Comparison of ENCODE assay signal across 28 mouse cellular contexts in genomic region chr15:98546843-98547242, GRCm38 (mm10). TPM values are rescaled to one million over a fixed set of nuclear protein-coding genes. Genes with fewer than 3 reads are reported as not detected.
DNase-seq lines count a peak whose midpoint lies in the region; TF ChIP-seq lines count a peak whose summit lies in the region.
"Had no signal": no experiment of that assay in that cellular context is flagged by ENCODE, and none has a peak within 500 bp of the region (broad histone marks: within the 10 kb centered on the region; RNA-seq: fewer than 3 reads in every experiment).

No protein-coding gene starts in this region.

- H3K27me3 ChIP-seq in CH12.LX (replicated peaks) (no peaks in the 10 kb centered on the region), MEL (ENCODE audit: control insufficient read depth in 1 of 2, insufficient read depth in 2 of 2, low read length in 2 of 2) (no peaks in the 10 kb centered on the region)
- H3K27me3 ChIP-seq: embryonic facial prominence, embryonic 13.5 days; embryonic facial prominence, embryonic 15.5 days; forebrain, embryonic 12.5 days had no signal

- TF ChIP-seq CTCF in CH12.LX (conservative IDR thresholded peaks at IDR 0.05 in 1 of 2, IDR thresholded peaks at IDR 0.05 in 1 of 2; ENCODE audit: low read depth in 2 of 2, low read length in 2 of 2): no peak
- no peak for TF ChIP-seq CTCF in MEL (IDR thresholded peaks at IDR 0.05 in 2 of 3, conservative IDR thresholded peaks at IDR 0.05 in 1 of 3; ENCODE audit: control insufficient read depth in 1 of 3, insufficient read depth in 1 of 3, low read depth in 2 of 3, low read length in 3 of 3, poor library complexity in 1 of 3, severe bottlenecking in 1 of 3)

- H3K9ac ChIP-seq in CH12.LX (ENCODE audit: insufficient read depth, low read depth) (no peak overlapping the region), MEL (ENCODE audit: control insufficient read depth, low read depth, low read length, poor library complexity, severe bottlenecking) (no peak overlapping the region)
- H3K9ac ChIP-seq: embryonic facial prominence, embryonic 13.5 days; embryonic facial prominence, embryonic 15.5 days; forebrain, embryonic 12.5 days had no signal

- H3K36me3 ChIP-seq in CH12.LX (replicated peaks in 1 of 2; ENCODE audit: control insufficient read depth in 1 of 2, insufficient read depth in 1 of 2, low read length in 1 of 2) (peaks cover 72 to 94% of the 10 kb centered on the region in 2 experiments), MEL (ENCODE audit: control insufficient read depth in 1 of 2, insufficient read depth in 2 of 2, low read length in 2 of 2) (peaks cover 0 to 74% of the 10 kb centered on the region in 2 experiments; a peak in 2 of 4 replicates)

- H3K4me1 ChIP-seq in CH12.LX (ENCODE audit: control insufficient read depth in 1 of 2, insufficient read depth in 2 of 2) (no peaks in the 10 kb centered on the region), MEL (ENCODE audit: control insufficient read depth in 1 of 2, insufficient read depth in 2 of 2, low read length in 2 of 2) (peaks cover 0 to 3% of the 10 kb centered on the region in 2 experiments; a peak in 3 of 4 replicates)
- H3K4me1 ChIP-seq: embryonic facial prominence, embryonic 13.5 days; embryonic facial prominence, embryonic 15.5 days; forebrain, embryonic 12.5 days had no signal

- H3K4me3 ChIP-seq in CH12.LX (replicated peaks in 1 of 3; ENCODE audit: low read depth in 2 of 3, low read length in 2 of 3, poor library complexity in 1 of 3): no peak overlapping the region
- no peak overlapping the region for H3K4me3 ChIP-seq in MEL (ENCODE audit: control insufficient read depth in 1 of 2, insufficient read depth in 1 of 2, low read depth in 2 of 2, low read length in 2 of 2)
- H3K4me3 ChIP-seq: embryonic facial prominence, embryonic 13.5 days; embryonic facial prominence, embryonic 15.5 days; erythroblast, embryonic 14.5 days; forebrain, embryonic 10.5 days; forebrain, embryonic 12.5 days had no signal

- TF ChIP-seq POLR2A in CH12.LX (IDR thresholded peaks at IDR 0.05; ENCODE audit: low read depth, low read length) (no peak), MEL (IDR thresholded peaks at IDR 0.05; ENCODE audit: control insufficient read depth in 1 of 2, insufficient read depth in 1 of 2, low read depth in 1 of 2, low read length in 2 of 2, poor library complexity in 1 of 2) (no peak)

- dilution Hi-C loops in CH12.LX (cut with MboI; ENCODE audit: extremely low pct_ligation_motif_present, extremely low pct_unique_long_range_greater_than_20kb, low sequenced_read_pairs): no loop called here

- H3K27ac ChIP-seq in CH12.LX (ENCODE audit: insufficient read depth, low read depth): no peak overlapping the region
- H3K27ac ChIP-seq in MEL (ENCODE audit: control insufficient read depth, low read depth, low read length): no peak overlapping the region
- H3K27ac ChIP-seq: embryonic facial prominence, embryonic 13.5 days; embryonic facial prominence, embryonic 15.5 days; forebrain, embryonic 10.5 days; forebrain, embryonic 12.5 days had no signal

- H3K9me3 ChIP-seq in CH12.LX (replicated peaks; ENCODE audit: low read length) (no peaks in the 10 kb centered on the region), MEL (replicated peaks; ENCODE audit: insufficient read depth, low read length) (no peaks in the 10 kb centered on the region)
- H3K9me3 ChIP-seq: embryonic facial prominence, embryonic 13.5 days; embryonic facial prominence, embryonic 15.5 days; forebrain, embryonic 10.5 days; forebrain, embryonic 12.5 days; G1E had no signal

- H3K79me2 ChIP-seq in CH12.LX (replicated peaks; ENCODE audit: control insufficient read depth, extremely low read depth, insufficient read depth, poor library complexity, severe bottlenecking): peaks cover 7% of the 10 kb centered on the region; the same call in 1 of the 2 replicates
- H3K79me2 ChIP-seq in MEL (ENCODE audit: control insufficient read depth, insufficient read depth, low read length, poor library complexity): peaks cover 2% of the 10 kb centered on the region

- H3K4me2 ChIP-seq in CH12.LX (ENCODE audit: insufficient read depth, low read depth, poor library complexity, severe bottlenecking): no peak overlapping the region
- H3K4me2 ChIP-seq: embryonic facial prominence, embryonic 13.5 days; embryonic facial prominence, embryonic 15.5 days; forebrain, embryonic 12.5 days had no signal

- peak; percentile 49 for DNase-seq in heart, adult 11 months
- no peak for DNase-seq in heart, adult 18-20 months
- DNase-seq in CH12.LX (ENCODE audit: extremely low read depth): no peak
- no peak for DNase-seq in MEL (ENCODE audit: low read depth, low spot score)
- DNase-seq in urinary bladder, adult 2 months (ENCODE audit: low spot score): no peak
- DNase-seq: adrenal gland, adult 2 months; adrenal gland, postnatal 10 days; adrenal gland, postnatal 25 days; B cell, adult 2 months; cerebellum, adult 11 months; cerebellum, adult 18-20 months; cerebellum, adult 8-10 months; cerebellum, adult 9-11 months; cerebellum, postnatal 14 days; embryo, embryonic 11 days had no signal

- no peak for TF ChIP-seq EP300 in CH12.LX (IDR thresholded peaks at IDR 0.05; ENCODE audit: low read length)
- TF ChIP-seq EP300 in MEL (IDR thresholded peaks at IDR 0.05; ENCODE audit: low read depth in 1 of 2, low read length in 2 of 2): no peak

- TF ChIP-seq RAD21 in CH12.LX (IDR thresholded peaks at IDR 0.05; ENCODE audit: low read depth, low read length) (no peak), MEL (IDR thresholded peaks at IDR 0.05; ENCODE audit: low read depth, low read length) (no peak)

- in situ Hi-C loops in CH12.LX (cut with MboI; ENCODE audit: low pct_ligation_motif_present, low pct_unique_long_range_greater_than_20kb, low sequenced_read_pairs): no loop called here

TF ChIP-seq in CH12.LX, 34 proteins besides CTCF, POLR2A, EP300 and RAD21:
- TF ChIP-seq GABPA (IDR thresholded peaks at IDR 0.05; ENCODE audit: insufficient replicate concordance, low read depth, low read length) (no peak), MAFK (IDR thresholded peaks at IDR 0.05; ENCODE audit: insufficient replicate concordance, low read length) (peak; percentile 85)

TF ChIP-seq in MEL, 35 proteins besides CTCF, POLR2A, EP300 and RAD21:
- peak; percentile 74 for TF ChIP-seq MAFK (IDR thresholded peaks at IDR 0.05; ENCODE audit: borderline replicate concordance, low read depth, low read length)
- TF ChIP-seq ZNF384 (IDR thresholded peaks at IDR 0.05; ENCODE audit: low read depth, low read length): no peak

RNA-seq across cellular contexts. Expression of gene Kansl2, which starts 12.8 kb away (rescaled TPM):
- total RNA-seq in heart, adult 18-20 months (2021): 10 to 100 TPM; 73.5 to 85.8 TPM
- total RNA-seq in CH12.LX (2012; rRNA removed): 59.6 and 84.7 TPM in 2 replicates
- 101 and 103 TPM in 2 replicates for total RNA-seq in CH12.LX (2014; rRNA removed)
- polyA plus RNA-seq in CH12.LX (2012; ENCODE audit: insufficient read length, low read depth): 111 and 125 TPM in 2 replicates
- total RNA-seq in MEL (2012; rRNA removed): 150 and 157 TPM in 2 replicates
- 100 to 1,000 TPM in 1 of 2 experiments, not detected in 1; 170 TPM for polyA plus RNA-seq in MEL (2012; ENCODE audit: insufficient read depth in 1 of 2, insufficient read length in 2 of 2, low read depth in 1 of 2, low replicate concordance in 2 of 2, missing spikeins in 1 of 2)
- 38.2 and 42.7 TPM in 2 replicates for polyA plus RNA-seq in urinary bladder, adult 2 months (2012; rRNA removed)

RNA-seq across cellular contexts. Expression of gene Ccnt1, which starts 23.9 kb away (rescaled TPM):
- 10 to 100 TPM; 26.3 to 31.2 TPM for total RNA-seq in heart, adult 18-20 months (2021)
- 36.8 and 42.1 TPM in 2 replicates for total RNA-seq in CH12.LX (2012; rRNA removed)
- 38.1 and 41.3 TPM in 2 replicates for total RNA-seq in CH12.LX (2014; rRNA removed)
- polyA plus RNA-seq in CH12.LX (2012; ENCODE audit: insufficient read length, low read depth): 62.1 and 73.3 TPM in 2 replicates
- 40.5 and 44.0 TPM in 2 replicates for total RNA-seq in MEL (2012; rRNA removed)
- 10 to 100 TPM; 19.5 to 63.2 TPM for polyA plus RNA-seq in MEL (2012; ENCODE audit: insufficient read depth in 1 of 2, insufficient read length in 2 of 2, low read depth in 1 of 2, low replicate concordance in 2 of 2, missing spikeins in 1 of 2)
- 14.3 and 16.4 TPM in 2 replicates for polyA plus RNA-seq in urinary bladder, adult 2 months (2012; rRNA removed)

RNA-seq across cellular contexts. Expression of gene 4930415O20Rik, which starts 24.0 kb away (rescaled TPM):
- 1 to 10 TPM; 2.5 to 2.8 TPM for total RNA-seq in heart, adult 18-20 months (2021)
- not detected in 2 replicates for total RNA-seq in CH12.LX (2012; rRNA removed)
- not detected in 2 replicates for total RNA-seq in CH12.LX (2014; rRNA removed)
- polyA plus RNA-seq in CH12.LX (2012; ENCODE audit: insufficient read length, low read depth): not detected in 2 replicates
- 0.50 TPM in 1 of 2 replicates, not detected in the other for total RNA-seq in MEL (2012; rRNA removed)
- polyA plus RNA-seq in MEL (2012; ENCODE audit: insufficient read depth in 1 of 2, insufficient read length in 2 of 2, low read depth in 1 of 2, low replicate concordance in 2 of 2, missing spikeins in 1 of 2): under 1 TPM in 1 of 2 experiments, not detected in 1; 0.31 TPM
- polyA plus RNA-seq in urinary bladder, adult 2 months (2012; rRNA removed): not detected in 2 replicates
- total RNA-seq: adrenal gland, postnatal 25 days; common myeloid progenitor, adult 5-6 weeks; G1E had no signal
- polyA plus RNA-seq: brain, embryonic 14.5 days; CD4-positive, CD25-positive, alpha-beta regulatory T cell, adult 4 months; embryonic facial prominence, embryonic 11.5 days; embryonic facial prominence, embryonic 13.5 days; erythroblast, embryonic 14.5 days; forebrain, embryonic 12.5 days; forebrain, embryonic 14.5 days; G1E had no signal

RNA-seq across cellular contexts. Expression of gene Olfr279, which starts 54.6 kb away (rescaled TPM):
- total RNA-seq in heart, adult 18-20 months (2021): not detected
- total RNA-seq in CH12.LX (2012; rRNA removed) (not detected in 2 replicates), CH12.LX (2014; rRNA removed) (not detected in 2 replicates), MEL (2012; rRNA removed) (under 0.01 TPM in 1 of 2 replicates, not detected in the other)
- polyA plus RNA-seq in CH12.LX (2012; ENCODE audit: insufficient read length, low read depth) (0.07 TPM in 1 of 2 replicates, not detected in the other), MEL (2012; ENCODE audit: insufficient read depth in 1 of 2, insufficient read length in 2 of 2, low read depth in 1 of 2, low replicate concordance in 2 of 2, missing spikeins in 1 of 2) (10 to 100 TPM in 1 of 2 experiments, under 1 TPM in 1; 0.03 to 81.4 TPM)
- not detected in 2 replicates for polyA plus RNA-seq in urinary bladder, adult 2 months (2012; rRNA removed)
- total RNA-seq: adrenal gland, adult 2 months; adrenal gland, postnatal 10 days; adrenal gland, postnatal 25 days; adrenal gland, postnatal 4 days; common myeloid progenitor, adult 5-6 weeks had no signal
- polyA plus RNA-seq: adrenal gland, adult 2 months; brain, embryonic 14.5 days; CD4-positive, CD25-positive, alpha-beta regulatory T cell, adult 4 months; embryonic facial prominence, embryonic 11.5 days; embryonic facial prominence, embryonic 13.5 days; erythroblast, embryonic 14.5 days; forebrain, embryonic 10.5 days; forebrain, embryonic 12.5 days; forebrain, embryonic 14.5 days; forebrain, embryonic 16.5 days; G1E had no signal
